ENCODE assay signal across 8 mouse cellular contexts in genomic region chr11:97936758-97937157, GRCm38 (mm10). TPM values are rescaled to one million over a fixed set of nuclear protein-coding genes. Genes with fewer than 3 reads are reported as not detected.
DNase-seq lines count a peak whose midpoint lies in the region; ATAC-seq and TF ChIP-seq lines count a peak whose summit lies in the region.

No protein-coding gene starts in this region.

- no peak for ATAC-seq in heart, postnatal 0 days (ENCODE audit: insufficient read depth, low read depth)
- ATAC-seq in heart, embryonic 11.5 days (replicated peaks; ENCODE audit: insufficient number of reproducible peaks, low FRiP score, low TSS enrichment), result no peak
- peak; percentile 32 for ATAC-seq in inflammation-experienced regulatory T-cells, adult 6 months
- ATAC-seq in megakaryocyte-erythroid progenitor cell, adult 5-6 weeks (replicated peaks; ENCODE audit: low FRiP score, low TSS enrichment, poor library complexity, severe bottlenecking), result peak; percentile 70

- H3K27me3 ChIP-seq in heart, postnatal 0 days (ENCODE audit: control insufficient read depth, insufficient read depth, low read length), result no peaks in the 10 kb centered on the region
- H3K27me3 ChIP-seq in heart, embryonic 11.5 days (ENCODE audit: control insufficient read depth, insufficient read depth, low read length), result no peaks in the 10 kb centered on the region
- H3K27me3 ChIP-seq in thymus, adult 2 months (ENCODE audit: control insufficient read depth, insufficient read depth, low read length), result no peaks in the 10 kb centered on the region

- H3K36me3 ChIP-seq in heart, postnatal 0 days (replicated peaks; ENCODE audit: control insufficient read depth, insufficient read depth, low read length), result no peaks in the 10 kb centered on the region
- H3K36me3 ChIP-seq in heart, embryonic 11.5 days (ENCODE audit: control insufficient read depth, insufficient read depth, low read length), result no peaks in the 10 kb centered on the region
- H3K36me3 ChIP-seq in thymus, adult 2 months (ENCODE audit: control insufficient read depth, insufficient read depth, low read length), result peaks cover 11% of the 10 kb centered on the region; the same call in 1 of the 2 replicates

- H3K4me2 ChIP-seq in heart, postnatal 0 days (ENCODE audit: low read depth, low read length), result no peak overlapping the region
- no peak overlapping the region for H3K4me2 ChIP-seq in heart, embryonic 11.5 days

- H3K9ac ChIP-seq in heart, postnatal 0 days (replicated peaks; ENCODE audit: low read depth, low read length), result no peak overlapping the region
- no peak overlapping the region for H3K9ac ChIP-seq in heart, embryonic 11.5 days (ENCODE audit: low read depth, low read length)

- no peak for TF ChIP-seq POLR2A in thymus, adult 2 months (IDR thresholded peaks at IDR 0.05; ENCODE audit: control insufficient read depth, extremely low read depth, insufficient read depth, low read length, poor library complexity)

- no peaks in the 10 kb centered on the region for H3K4me1 ChIP-seq in heart, postnatal 0 days (ENCODE audit: control insufficient read depth, insufficient read depth)
- no peaks in the 10 kb centered on the region for H3K4me1 ChIP-seq in heart, embryonic 11.5 days (ENCODE audit: control insufficient read depth, insufficient read depth, low read length)
- no peaks in the 10 kb centered on the region for H3K4me1 ChIP-seq in thymus, adult 2 months (replicated peaks; ENCODE audit: control insufficient read depth, insufficient read depth, low read length)

- WGBS in heart, postnatal 0 days, result 50% methylated on average over 3 of the region's 3 CpGs
- 39% methylated on average over 3 of the region's 3 CpGs for WGBS in heart, embryonic 11.5 days (ENCODE audit: insufficient replicate concordance)
- 66% methylated on average over 3 of the region's 3 CpGs for WGBS in thymus, adult 2 months

- no peak for TF ChIP-seq EP300 in heart, postnatal 0 days (IDR thresholded peaks at IDR 0.05; ENCODE audit: low read depth)

- TF ChIP-seq CTCF in heart, postnatal 0 days (IDR thresholded peaks at IDR 0.05; ENCODE audit: low read depth), result peak; percentile 73
- no peak for TF ChIP-seq CTCF in thymus, adult 2 months (IDR thresholded peaks at IDR 0.05; ENCODE audit: borderline replicate concordance, control insufficient read depth, extremely low read depth, insufficient read depth, low read length, poor library complexity)

- DNase-seq in heart, postnatal 0 days (ENCODE audit: low spot score), result peak; percentile 14
- peak; percentile 12 for DNase-seq in urinary bladder, postnatal 25 days (ENCODE audit: low spot score)
- no peak for DNase-seq in urinary bladder, adult 18-20 months (ENCODE audit: low spot score in 2 of 2)
- DNase-seq in c-Kit-positive CD71-positive TER-119-positive erythroid progenitor cells, embryonic 14.5 days (ENCODE audit: low spot score), result peak; percentile 63
- DNase-seq in thymus, adult 2 months, result peak; percentile 81

- no peak overlapping the region for H3K4me3 ChIP-seq in heart, postnatal 0 days (ENCODE audit: low read depth, low read length)
- no peak overlapping the region for H3K4me3 ChIP-seq in heart, embryonic 11.5 days (ENCODE audit: low read depth, low read length)
- no peak overlapping the region for H3K4me3 ChIP-seq in thymus, adult 2 months (ENCODE audit: control insufficient read depth, insufficient read depth, low read length)

- H3K9me3 ChIP-seq in heart, postnatal 0 days (replicated peaks; ENCODE audit: control insufficient read depth, low read length), result no peaks in the 10 kb centered on the region
- H3K9me3 ChIP-seq in heart, embryonic 11.5 days (replicated peaks; ENCODE audit: control insufficient read depth, low read length), result no peaks in the 10 kb centered on the region

- no peak overlapping the region for H3K27ac ChIP-seq in heart, postnatal 0 days (ENCODE audit: low read depth)
- H3K27ac ChIP-seq in heart, embryonic 11.5 days (ENCODE audit: low read depth, low read length), result no peak overlapping the region
- no peak overlapping the region for H3K27ac ChIP-seq in thymus, adult 2 months (ENCODE audit: control insufficient read depth, insufficient read depth, low read length)

RNA-seq across cellular contexts. Expression of gene Plxdc1, which starts 49.5 kb away (rescaled TPM):
- 0.39 and 2.6 TPM in 2 replicates for total RNA-seq in heart, postnatal 0 days (2014; rRNA removed; ENCODE audit: low replicate concordance)
- 2.1 TPM in 2 replicates for polyA plus RNA-seq in heart, postnatal 0 days (2015; fragmentation: Nextera tagmentation; extraction: Ambion mirVana)
- polyA plus RNA-seq in heart, embryonic 11.5 days (2014; fragmentation: Nextera tagmentation; extraction: Ambion mirVana), result 0.14 TPM in 1 of 2 replicates, not detected in the other
- 1 to 10 TPM; 1.1 to 8.5 (median 2.2) TPM for polyA plus RNA-seq in inflammation-experienced regulatory T-cells, adult 6 months (2017; shearing (Covaris generic))
- total RNA-seq in megakaryocyte-erythroid progenitor cell, adult 5-6 weeks (2014; fragmentation: Nextera tagmentation), result 10.2 and 11.8 TPM in 2 replicates
- 3.4 and 4.1 TPM in 2 replicates for total RNA-seq in megakaryocyte-erythroid progenitor cell, adult 5-6 weeks (2017)
- 77.5 and 94.1 TPM in 2 replicates for polyA plus RNA-seq in thymus, adult 2 months (2012; rRNA removed)

RNA-seq across cellular contexts. Expression of gene Fbxo47, which starts 52.8 kb away (rescaled TPM):
- total RNA-seq in heart, postnatal 0 days (2014; rRNA removed; ENCODE audit: low replicate concordance), result 7.1 and 9.9 TPM in 2 replicates
- polyA plus RNA-seq in heart, postnatal 0 days (2015; fragmentation: Nextera tagmentation; extraction: Ambion mirVana), result 0.63 and 0.70 TPM in 2 replicates
- polyA plus RNA-seq in heart, embryonic 11.5 days (2014; fragmentation: Nextera tagmentation; extraction: Ambion mirVana), result 0.66 and 1.3 TPM in 2 replicates
- polyA plus RNA-seq in inflammation-experienced regulatory T-cells, adult 6 months (2017; shearing (Covaris generic)), result 1 to 10 TPM in 1 of 3 experiments, under 1 TPM in 1, not detected in 1; 0.54 to 1.0 TPM
- 0.54 and 3.2 TPM in 2 replicates for total RNA-seq in megakaryocyte-erythroid progenitor cell, adult 5-6 weeks (2014; fragmentation: Nextera tagmentation)
- total RNA-seq in megakaryocyte-erythroid progenitor cell, adult 5-6 weeks (2017), result 0.53 and 0.56 TPM in 2 replicates
- 0.19 and 0.28 TPM in 2 replicates for polyA plus RNA-seq in thymus, adult 2 months (2012; rRNA removed)

RNA-seq across cellular contexts. Expression of gene Arl5c, which starts 59.2 kb away (rescaled TPM):
- 4.3 TPM in 1 of 2 replicates, not detected in the other for total RNA-seq in heart, postnatal 0 days (2014; rRNA removed; ENCODE audit: low replicate concordance)
- polyA plus RNA-seq in heart, postnatal 0 days (2015; fragmentation: Nextera tagmentation; extraction: Ambion mirVana), result 2.9 TPM in 2 replicates
- polyA plus RNA-seq in heart, embryonic 11.5 days (2014; fragmentation: Nextera tagmentation; extraction: Ambion mirVana), result 7.2 and 8.0 TPM in 2 replicates
- polyA plus RNA-seq in inflammation-experienced regulatory T-cells, adult 6 months (2017; shearing (Covaris generic)), result 10 to 100 TPM; 43.8 to 60.5 (median 53.2) TPM
- total RNA-seq in megakaryocyte-erythroid progenitor cell, adult 5-6 weeks (2014; fragmentation: Nextera tagmentation), result 2.4 and 9.8 TPM in 2 replicates
- 0.50 and 2.7 TPM in 2 replicates for total RNA-seq in megakaryocyte-erythroid progenitor cell, adult 5-6 weeks (2017)
- polyA plus RNA-seq in thymus, adult 2 months (2012; rRNA removed), result 181 and 217 TPM in 2 replicates

Comparison
In these comparisons a context has a peak if more than half of its experiments do, and no peak if none do; other contexts are left out.
1. DNase-seq: peak in heart, postnatal 0 days (single experiment), urinary bladder, postnatal 25 days (single experiment), c-Kit-positive CD71-positive TER-119-positive erythroid progenitor cells, embryonic 14.5 days (single experiment) and thymus, adult 2 months (single experiment); none in urinary bladder, adult 18-20 months (0 of 2).
2. ATAC-seq: peak in inflammation-experienced regulatory T-cells, adult 6 months (single experiment) and megakaryocyte-erythroid progenitor cell, adult 5-6 weeks (single experiment); none in heart, postnatal 0 days (single experiment) and heart, embryonic 11.5 days (single experiment).